Mouse (Mus musculus) adrenal gland, adult 18-20 months (tissue): Measurements from ENCODE around the gene Tmem132c. TPM values are rescaled to one million over a fixed set of nuclear protein-coding genes. Genes with fewer than 3 reads are reported as not detected.

Experiments
- DNase-seq, 2 experiments: peaks; one replicate each; pipeline ENCODE4 v3.0.0; 2021 to 2022; ENCODE audit warnings: low spot score in 2 of 2
- long read RNA-seq, 2 experiments: library from polyadenylated mRNA; stranded (forward); transcript quantifications; one replicate each; pipeline ENCODE4 v2.0.0; 2021
- total RNA-seq, 2 experiments: library from RNA; stranded (reverse); gene quantifications; 1 replicate in 1 of 2; 2 replicates in 1 of 2; pipeline ENCODE4 v1.2.3; 2021

Tmem132c gene
- under 1 TPM; 0.27 to 0.58 TPM for total RNA-seq
- long read RNA-seq, experiment 1, full-length matches to known transcripts: 1 of 1 reads
- long read RNA-seq, experiment 1, partial matches to known transcripts: 0 of 1 reads
- long read RNA-seq, experiment 1, other reads (novel, unspliced or antisense): 0 of 1 reads
- long read RNA-seq, experiment 2, full-length matches to known transcripts: 1 of 1 reads
- long read RNA-seq, experiment 2, partial matches to known transcripts: 0 of 1 reads
- long read RNA-seq, experiment 2, other reads (novel, unspliced or antisense): 0 of 1 reads

DNA sequence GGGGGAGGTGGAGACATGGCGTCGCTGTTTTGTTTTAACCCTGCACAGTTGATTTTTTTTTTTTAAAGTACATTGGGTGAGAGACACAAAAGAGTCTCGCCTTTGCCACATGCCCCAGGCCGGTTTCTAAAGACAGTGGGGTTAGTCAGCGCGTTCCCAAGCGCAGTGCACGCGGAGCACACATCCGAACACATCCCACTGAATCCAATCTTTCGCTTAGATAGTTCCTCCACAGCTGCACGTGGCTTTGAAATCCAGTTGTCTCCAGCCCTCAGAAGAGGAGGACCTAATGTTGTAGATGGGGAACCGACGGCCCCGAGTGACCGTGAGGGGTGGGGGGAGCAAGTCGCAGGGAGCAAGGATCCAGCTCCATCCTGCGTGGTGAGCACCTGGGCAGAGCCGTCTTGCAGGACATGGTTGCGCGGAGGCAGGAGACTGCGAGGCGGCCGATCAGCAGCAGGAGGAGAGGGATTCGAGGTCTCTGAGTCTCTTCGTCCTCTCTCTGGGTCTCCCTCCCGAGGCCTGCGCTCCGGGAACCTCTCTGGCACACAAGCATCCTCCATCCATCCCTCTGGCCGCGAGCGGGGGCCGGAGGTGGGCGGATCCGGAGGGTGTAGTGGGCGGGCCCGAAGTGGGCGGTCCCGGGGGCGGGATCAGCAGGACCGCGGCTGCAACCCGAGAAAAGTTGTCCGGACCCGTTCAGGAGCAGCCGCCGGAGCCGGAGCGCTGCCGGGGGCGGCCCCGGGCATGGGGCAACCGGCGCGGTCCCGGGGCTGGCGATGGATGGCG is at the start of gene Tmem132c:
Gene Tmem132c (plus strand): TSS at position 673 of the 789 bp plus-strand sequence.
- peak; percentile 74 to 77 for DNase-seq

DNA sequence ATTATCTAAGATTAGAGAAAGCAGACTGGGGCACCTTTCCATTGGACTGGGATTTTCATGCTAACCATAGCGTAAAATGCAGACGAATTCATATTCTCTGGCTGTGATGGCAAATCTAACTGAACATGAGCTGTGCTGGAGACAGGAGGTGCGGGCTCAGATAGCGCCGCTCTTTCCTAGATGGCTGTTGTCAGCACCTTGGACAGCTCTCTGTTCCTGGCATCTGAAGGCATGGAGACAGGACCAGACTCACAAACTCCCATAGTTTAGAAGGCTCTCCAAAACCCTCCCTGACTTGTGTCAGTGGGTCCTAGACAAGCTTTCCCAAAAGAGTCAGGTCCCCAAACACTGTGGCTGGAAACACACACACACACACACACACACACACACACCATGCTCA is 49.7 kb upstream of the Tmem132c start:
- DNase-seq: peak; percentile 24 to 27

GRCm38 (mm10) chr5:127198850-127199249 is 42.8 kb upstream of the Tmem132c start:
- DNase-seq: no peak

- DNase-seq: no peak
Measured at GRCm38 (mm10) chr5:127204881-127205280, 36.7 kb upstream of the Tmem132c start.

DNA sequence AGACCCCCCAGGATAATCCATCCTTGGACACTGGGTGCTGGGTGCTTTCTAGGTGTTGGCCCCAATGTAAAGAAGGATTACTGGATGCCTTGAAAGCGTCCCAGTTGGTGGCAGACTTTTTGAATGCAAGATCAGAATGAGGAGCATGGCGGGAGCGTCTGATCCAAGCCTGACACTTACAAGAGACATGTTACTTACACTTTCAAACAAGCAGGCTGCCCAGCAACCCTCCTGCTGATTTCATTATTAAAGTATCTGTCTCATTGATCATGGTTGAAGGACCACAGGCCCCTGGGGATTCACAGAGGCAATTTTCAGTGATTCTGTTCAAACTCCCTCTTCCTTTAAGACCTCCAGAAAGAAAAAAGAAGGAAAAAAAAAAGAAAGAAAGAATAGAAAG is 25.2 kb upstream of the Tmem132c start:
- no peak for DNase-seq

- DNase-seq: no peak
Measured at GRCm38 (mm10) chr5:127217725-127218124, 23.9 kb upstream of the Tmem132c start.

- no peak for DNase-seq
Measured at GRCm38 (mm10) chr5:127227929-127228595, 13.5 kb upstream of the Tmem132c start.

GRCm38 (mm10) chr5:127234715-127235114 is 6.9 kb upstream of the Tmem132c start:
- DNase-seq: no peak

DNA sequence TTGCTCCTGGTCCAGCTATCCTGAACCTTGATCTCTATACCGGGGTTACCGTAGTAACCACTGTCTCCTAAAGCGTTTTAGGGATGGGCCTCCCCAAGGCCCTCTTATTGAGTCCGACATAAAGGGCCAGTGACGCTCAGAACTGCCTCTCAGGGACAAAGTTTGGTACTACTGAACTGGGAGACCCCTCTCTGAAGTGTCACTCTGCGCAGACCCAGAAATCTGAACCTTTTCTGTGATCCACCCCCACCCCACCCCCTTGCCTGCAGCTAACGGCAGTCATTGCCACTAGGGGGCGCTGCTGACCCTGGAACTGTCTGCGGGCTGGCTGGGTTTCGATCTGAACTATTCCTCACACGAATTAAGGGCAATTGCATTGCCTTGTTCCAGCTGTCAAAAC is 6.4 kb upstream of the Tmem132c start:
- peak; percentile 75 to 81 for DNase-seq

DNA sequence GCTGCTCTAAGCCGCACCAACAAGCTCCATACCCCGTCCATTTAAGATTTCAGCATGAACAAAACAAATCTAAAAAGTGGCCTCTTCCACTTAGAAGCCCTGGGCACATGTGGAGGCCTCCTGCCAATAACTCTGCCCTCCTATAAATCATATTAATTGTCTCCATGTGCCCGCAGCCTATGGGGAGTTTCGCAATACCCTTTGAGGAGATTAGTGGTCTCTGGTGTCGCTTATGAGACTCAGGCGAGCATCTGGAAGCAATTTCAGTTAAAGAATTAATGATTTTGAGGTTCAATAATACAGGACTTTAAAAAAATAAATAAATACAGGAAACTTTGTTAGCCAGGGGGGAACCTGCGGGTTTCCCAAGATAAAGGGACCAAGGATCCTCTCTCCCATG is 1.9 kb upstream of the Tmem132c start:
- no peak for DNase-seq

GRCm38 (mm10) chr5:127240646-127241045 is 962 bp upstream of the Tmem132c start:
- DNase-seq: no peak

DNA sequence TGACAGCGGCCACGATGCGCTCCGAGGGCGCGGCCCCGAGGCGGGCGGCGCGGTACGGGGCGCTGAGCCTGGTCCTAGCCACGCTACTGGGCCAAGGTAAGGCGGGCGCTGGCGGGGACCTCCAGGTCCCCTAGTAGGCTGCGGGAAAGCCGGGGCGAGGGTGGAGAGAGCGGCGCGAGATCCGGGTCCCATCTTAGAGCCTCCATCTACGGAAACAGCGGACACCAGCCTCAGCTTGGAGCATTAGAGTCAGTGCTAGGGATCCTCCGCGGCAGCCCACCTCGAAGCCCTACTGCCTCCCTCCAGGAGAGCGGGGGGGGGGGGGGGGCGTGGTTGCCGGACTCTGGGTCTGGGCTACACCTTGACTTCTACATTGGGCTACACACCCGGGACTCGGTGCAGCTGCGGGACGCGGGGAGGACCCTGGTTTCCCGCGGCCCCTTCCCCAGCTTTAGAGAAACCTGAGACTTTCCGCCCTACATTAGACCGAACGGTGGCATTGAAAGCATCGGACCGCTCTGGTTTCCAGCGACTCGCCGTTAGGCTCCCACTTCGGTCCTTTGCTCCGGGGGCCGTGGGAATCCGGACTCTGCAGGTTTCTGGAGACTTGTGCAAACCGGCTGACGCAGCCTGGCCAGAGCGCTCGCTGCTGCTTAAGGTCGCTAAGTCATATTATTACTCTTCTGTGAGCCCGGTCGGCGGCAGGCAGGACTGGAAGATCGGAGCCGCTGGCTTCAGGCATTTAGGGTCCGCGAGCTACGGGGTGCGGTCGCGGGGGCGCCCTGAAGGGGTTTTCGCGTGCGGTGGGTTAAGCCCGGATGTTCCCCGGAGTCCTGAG is 536 bp downstream of the Tmem132c start:
- DNase-seq: no peak

DNA sequence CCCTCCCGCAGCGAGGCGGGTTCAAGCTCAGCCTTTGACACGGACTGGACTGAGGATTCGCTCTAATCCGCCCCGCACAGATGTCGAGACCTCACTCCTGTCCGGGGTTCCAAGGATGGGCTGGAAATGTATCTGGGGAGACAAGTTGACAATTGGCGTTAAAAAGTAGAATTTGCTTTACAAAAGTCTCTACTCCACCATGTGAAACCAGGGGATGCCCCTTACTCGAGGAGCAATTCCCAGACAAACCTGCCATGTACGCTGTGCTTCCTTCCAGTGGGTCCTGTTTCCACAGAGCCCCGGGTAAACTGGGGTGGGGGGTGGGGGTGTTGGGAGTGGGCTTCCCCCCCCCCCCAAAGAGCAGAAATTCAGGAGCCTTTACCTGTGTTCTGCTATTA is 1.2 kb downstream of the Tmem132c start:
- DNase-seq: no peak

- no peak for DNase-seq
Measured at GRCm38 (mm10) chr5:127243209-127243608, 1.6 kb downstream of the Tmem132c start.

DNA sequence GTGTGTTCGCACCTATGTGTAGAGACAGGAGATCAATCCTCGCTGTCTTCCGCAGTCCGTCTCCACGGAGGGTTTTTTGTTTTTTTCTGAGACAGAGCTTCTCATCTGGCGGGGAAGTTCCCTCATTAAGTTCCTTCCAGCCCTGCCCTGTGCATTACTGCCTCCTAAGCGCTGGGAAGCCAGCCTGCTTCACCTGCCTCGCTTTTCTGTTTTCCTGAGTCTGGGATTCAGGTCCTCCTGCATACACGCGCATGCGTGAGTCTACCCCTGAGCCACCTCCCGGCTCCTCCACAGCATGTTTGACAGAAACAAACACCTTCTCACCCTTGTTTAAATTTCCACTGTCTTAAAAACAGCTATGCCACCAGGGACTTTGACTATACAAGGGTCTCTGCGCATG is 2.0 kb downstream of the Tmem132c start:
- no peak for DNase-seq

GRCm38 (mm10) chr5:127253263-127253662 is 11.7 kb downstream of the Tmem132c start:
- no peak for DNase-seq

DNA sequence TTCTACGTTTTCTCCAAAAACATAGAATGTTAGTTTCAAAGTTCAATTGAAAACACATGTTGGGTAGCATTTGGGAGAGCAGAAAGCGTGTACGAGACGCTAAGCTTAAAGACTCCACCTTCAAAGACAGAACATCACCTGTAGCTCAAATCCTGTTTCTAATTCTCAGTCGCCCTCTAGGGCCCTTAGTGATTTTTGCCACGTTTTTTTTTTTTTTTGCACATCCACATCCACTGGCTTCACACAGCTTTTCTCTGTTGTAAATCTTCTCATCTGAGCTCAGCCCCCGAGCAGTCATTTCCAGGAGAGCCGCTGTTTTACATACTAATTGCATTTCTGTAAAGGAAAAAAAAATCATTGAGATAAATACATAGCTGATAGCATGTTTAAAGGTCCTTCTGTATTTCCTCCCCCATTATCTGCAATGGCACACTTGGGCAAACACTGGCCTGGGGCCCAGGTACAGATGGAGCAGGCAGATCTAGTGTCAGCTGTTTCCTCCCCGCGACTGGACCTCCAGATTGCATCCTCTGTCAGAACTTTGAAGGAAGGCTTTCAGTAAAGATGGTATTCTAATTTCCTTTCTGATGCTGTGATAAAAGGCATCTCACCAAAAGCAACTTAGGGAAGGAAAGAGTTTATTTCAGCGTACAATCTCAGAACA is 15.5 kb downstream of the Tmem132c start:
- DNase-seq: no peak

- DNase-seq: no peak
Measured at GRCm38 (mm10) chr5:127262136-127262535, 20.5 kb downstream of the Tmem132c start.

DNA sequence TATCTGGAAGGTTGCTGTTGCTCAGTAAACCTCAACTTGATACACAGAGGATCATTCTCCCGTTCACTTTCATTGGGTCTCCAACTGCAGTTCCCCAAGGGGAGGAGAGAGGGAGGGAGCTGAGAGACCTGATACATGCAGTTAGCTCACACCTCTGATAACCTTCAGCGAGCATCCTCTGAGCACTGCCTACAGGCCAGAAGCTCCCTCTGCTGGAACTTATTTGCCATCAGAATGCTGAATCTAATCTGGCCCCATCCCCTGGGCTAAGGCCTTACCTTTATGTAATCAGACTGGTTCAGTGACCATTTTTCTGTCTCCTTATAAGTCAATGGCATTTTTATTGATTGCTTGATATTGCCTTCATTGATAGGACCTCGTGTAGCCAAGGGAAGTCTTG is 29.5 kb downstream of the Tmem132c start:
- DNase-seq: no peak

DNA sequence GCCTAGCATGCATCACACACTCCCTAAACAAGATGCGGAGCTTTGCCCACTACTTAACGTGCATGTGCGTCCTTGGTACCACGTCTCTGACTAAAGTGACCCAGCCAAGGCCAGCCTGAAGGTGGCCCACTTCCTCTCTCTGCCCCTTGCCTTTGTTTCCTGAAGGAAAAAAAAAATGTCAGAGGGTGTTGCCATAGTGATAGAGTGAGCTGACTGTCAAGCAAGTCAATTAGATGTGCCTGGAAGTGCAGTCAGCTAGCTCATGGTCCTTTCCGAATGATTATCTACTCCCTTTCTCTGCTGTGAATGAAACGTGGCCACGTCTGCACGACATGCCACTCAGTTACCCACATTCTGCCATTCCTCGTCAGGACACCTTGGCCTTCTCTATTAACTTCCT is 37.9 kb downstream of the Tmem132c start:
- DNase-seq: no peak

- DNase-seq: no peak
Measured at GRCm38 (mm10) chr5:127281186-127281585, 39.6 kb downstream of the Tmem132c start.
